Mouse (Mus musculus): Measurements from ENCODE around the gene Mrtfa. TPM values are rescaled to one million over a fixed set of nuclear protein-coding genes. Genes with fewer than 3 reads are reported as not detected.

Gene Mrtfa
- polyA plus RNA-seq, 2 experiments = 3.4 to 4.8 TPM

GRCm38 (mm10) chr15:81081216-81081615 lies 109.3 kb downstream of the Mrtfa start:
- Histone ChIP-seq H3K9me3 (ENCODE audit: control insufficient read depth, low read length) (no peaks in the 10 kb centered on the region), H3K4me2 (ENCODE audit: low read depth) (no peak overlapping the region), H3K27me3 (ENCODE audit: control insufficient read depth, insufficient read depth, low read length) (no peaks in the 10 kb centered on the region), H3K4me1 (replicated peaks; ENCODE audit: control insufficient read depth in 2 of 2, insufficient read depth in 2 of 2, low read length in 1 of 2) (no peaks in the 10 kb centered on the region), H3K9ac (replicated peaks) (no peak overlapping the region), H3K27ac (no peak overlapping the region), H3K4me3 (ENCODE audit: insufficient read depth in 1 of 2, low read depth in 2 of 2, low read length in 2 of 2) (no peak overlapping the region), H3K36me3 (replicated peaks; ENCODE audit: control insufficient read depth, insufficient read depth, low read depth) (no peaks in the 10 kb centered on the region)
- no peak for ATAC-seq (ENCODE audit: insufficient read depth)
- TF ChIP-seq EP300 (IDR thresholded peaks at IDR 0.05; ENCODE audit: low read depth) (no peak), CTCF (IDR thresholded peaks at IDR 0.05; ENCODE audit: low read depth) (no peak)
- WGBS (ENCODE audit: insufficient replicate concordance) = 41% methylated on average over 4 of the region's 4 CpGs
- no peak for DNase-seq (ENCODE audit: low read depth in 3 of 3, low spot score in 3 of 3)

- Histone ChIP-seq H3K4me3 (ENCODE audit: insufficient read depth in 1 of 2, low read depth in 2 of 2, low read length in 2 of 2) (no peak overlapping the region), H3K9me3 (ENCODE audit: control insufficient read depth, low read length) (no peaks in the 10 kb centered on the region), H3K4me2 (ENCODE audit: low read depth) (no peak overlapping the region), H3K4me1 (replicated peaks; ENCODE audit: control insufficient read depth in 2 of 2, insufficient read depth in 2 of 2, low read length in 1 of 2) (no peaks in the 10 kb centered on the region), H3K27ac (no peak overlapping the region), H3K9ac (replicated peaks) (no peak overlapping the region), H3K27me3 (ENCODE audit: control insufficient read depth, insufficient read depth, low read length) (no peaks in the 10 kb centered on the region), H3K36me3 (replicated peaks; ENCODE audit: control insufficient read depth, insufficient read depth, low read depth) (no peaks in the 10 kb centered on the region)
- TF ChIP-seq CTCF (IDR thresholded peaks at IDR 0.05; ENCODE audit: low read depth) (no peak), EP300 (IDR thresholded peaks at IDR 0.05; ENCODE audit: low read depth) (no peak)
- ATAC-seq (ENCODE audit: insufficient read depth) = no peak
- 71% methylated on average over 9 of the region's 9 CpGs for WGBS (ENCODE audit: insufficient replicate concordance)
- no peak for DNase-seq (ENCODE audit: low read depth in 3 of 3, low spot score in 3 of 3)
These were observed 110.2 kb downstream of the Mrtfa start for GRCm38 (mm10) chr15:81080405-81080804.

- H3K9me3 ChIP-seq (ENCODE audit: control insufficient read depth, low read length) = no peaks in the 10 kb centered on the region
- WGBS (ENCODE audit: insufficient replicate concordance) = 63% methylated on average over 3 of the region's 3 CpGs
- H3K36me3 ChIP-seq (replicated peaks; ENCODE audit: control insufficient read depth, insufficient read depth, low read depth) = no peaks in the 10 kb centered on the region
- H3K9ac ChIP-seq (replicated peaks) = no peak overlapping the region
- no peak overlapping the region for H3K4me2 ChIP-seq (ENCODE audit: low read depth)
- TF ChIP-seq EP300 (IDR thresholded peaks at IDR 0.05; ENCODE audit: low read depth) = no peak
- TF ChIP-seq CTCF (IDR thresholded peaks at IDR 0.05; ENCODE audit: low read depth) = no peak
- H3K27me3 ChIP-seq (ENCODE audit: control insufficient read depth, insufficient read depth, low read length) = no peaks in the 10 kb centered on the region
- no peak overlapping the region for H3K27ac ChIP-seq
- no peaks in the 10 kb centered on the region for H3K4me1 ChIP-seq (replicated peaks; ENCODE audit: control insufficient read depth in 2 of 2, insufficient read depth in 2 of 2, low read length in 1 of 2)
- no peak for ATAC-seq (ENCODE audit: insufficient read depth)
- no peak for DNase-seq (ENCODE audit: low read depth in 3 of 3, low spot score in 3 of 3)
- no peak overlapping the region for H3K4me3 ChIP-seq (ENCODE audit: insufficient read depth in 1 of 2, low read depth in 2 of 2, low read length in 2 of 2)
These were observed 111.3 kb downstream of the Mrtfa start for GRCm38 (mm10) chr15:81079255-81079654.

GRCm38 (mm10) chr15:81077551-81077950 lies 113.0 kb downstream of the Mrtfa start:
- no peak for ATAC-seq (ENCODE audit: insufficient read depth)
- Histone ChIP-seq H3K36me3 (replicated peaks; ENCODE audit: control insufficient read depth, insufficient read depth, low read depth) (no peaks in the 10 kb centered on the region), H3K9me3 (ENCODE audit: control insufficient read depth, low read length) (no peaks in the 10 kb centered on the region), H3K4me1 (replicated peaks; ENCODE audit: control insufficient read depth in 2 of 2, insufficient read depth in 2 of 2, low read length in 1 of 2) (no peaks in the 10 kb centered on the region), H3K27ac (no peak overlapping the region), H3K4me3 (ENCODE audit: insufficient read depth in 1 of 2, low read depth in 2 of 2, low read length in 2 of 2) (no peak overlapping the region), H3K27me3 (ENCODE audit: control insufficient read depth, insufficient read depth, low read length) (no peaks in the 10 kb centered on the region), H3K4me2 (ENCODE audit: low read depth) (no peak overlapping the region), H3K9ac (replicated peaks) (no peak overlapping the region)
- DNase-seq (ENCODE audit: low read depth in 3 of 3, low spot score in 3 of 3) = no peak
- WGBS (ENCODE audit: insufficient replicate concordance) = 73% methylated on average over 4 of the region's 4 CpGs
- TF ChIP-seq EP300 (IDR thresholded peaks at IDR 0.05; ENCODE audit: low read depth) (no peak), CTCF (IDR thresholded peaks at IDR 0.05; ENCODE audit: low read depth) (peak; percentile 42)

GRCm38 (mm10) chr15:81074543-81074942 lies 116.0 kb downstream of the Mrtfa start:
- no peak overlapping the region for H3K27ac ChIP-seq
- DNase-seq (ENCODE audit: low read depth in 3 of 3, low spot score in 3 of 3) = no peak
- H3K4me1 ChIP-seq (replicated peaks; ENCODE audit: control insufficient read depth in 2 of 2, insufficient read depth in 2 of 2, low read length in 1 of 2) = no peaks in the 10 kb centered on the region
- TF ChIP-seq CTCF (IDR thresholded peaks at IDR 0.05; ENCODE audit: low read depth) = no peak
- no peak for TF ChIP-seq EP300 (IDR thresholded peaks at IDR 0.05; ENCODE audit: low read depth)
- H3K9me3 ChIP-seq (ENCODE audit: control insufficient read depth, low read length) = no peaks in the 10 kb centered on the region
- no peak overlapping the region for H3K4me3 ChIP-seq (ENCODE audit: insufficient read depth in 1 of 2, low read depth in 2 of 2, low read length in 2 of 2)
- no peak for ATAC-seq (ENCODE audit: insufficient read depth)
- WGBS (ENCODE audit: insufficient replicate concordance) = 27% methylated on average over 1 of the region's 1 CpGs
- H3K9ac ChIP-seq (replicated peaks) = no peak overlapping the region
- H3K4me2 ChIP-seq (ENCODE audit: low read depth) = no peak overlapping the region
- H3K27me3 ChIP-seq (ENCODE audit: control insufficient read depth, insufficient read depth, low read length) = no peaks in the 10 kb centered on the region
- H3K36me3 ChIP-seq (replicated peaks; ENCODE audit: control insufficient read depth, insufficient read depth, low read depth) = no peaks in the 10 kb centered on the region

All from liver, embryonic 14.5 days (tissue).